Mouse (Mus musculus): ENCODE measurements around the gene Lsm2.

Gene Lsm2

DNA sequence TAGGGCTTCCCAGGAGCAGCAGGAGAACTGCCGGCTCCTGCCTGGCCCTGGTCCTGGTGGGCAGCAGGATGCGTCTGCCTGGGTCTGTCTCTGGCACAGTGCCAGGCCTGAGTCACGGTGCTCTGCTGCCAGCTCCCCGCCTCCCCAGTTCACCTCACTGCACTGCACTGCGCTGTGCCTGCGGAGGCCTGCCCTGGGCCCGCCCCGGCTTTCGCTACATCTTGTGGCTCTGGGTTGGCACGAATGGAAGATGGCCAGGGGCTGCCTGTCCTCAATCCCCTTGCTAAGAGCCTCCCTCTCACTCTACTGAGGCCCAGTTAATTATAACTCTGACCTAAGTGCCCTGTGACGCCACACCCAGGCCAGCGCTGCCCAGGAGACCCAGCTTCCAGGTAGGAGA lies 34.7 kb downstream of the Lsm2 start, which contains the start of gene Vwa7:
Gene Vwa7 (plus strand): TSS at position 204 of the 400 bp plus-strand sequence.
- DNase-seq, result peak; percentile 88 to 90

- peak; percentile 49 to 53 for DNase-seq
These were observed 35.4 kb downstream of the Lsm2 start for GRCm38 (mm10) chr17:35016791-35017705.

DNA sequence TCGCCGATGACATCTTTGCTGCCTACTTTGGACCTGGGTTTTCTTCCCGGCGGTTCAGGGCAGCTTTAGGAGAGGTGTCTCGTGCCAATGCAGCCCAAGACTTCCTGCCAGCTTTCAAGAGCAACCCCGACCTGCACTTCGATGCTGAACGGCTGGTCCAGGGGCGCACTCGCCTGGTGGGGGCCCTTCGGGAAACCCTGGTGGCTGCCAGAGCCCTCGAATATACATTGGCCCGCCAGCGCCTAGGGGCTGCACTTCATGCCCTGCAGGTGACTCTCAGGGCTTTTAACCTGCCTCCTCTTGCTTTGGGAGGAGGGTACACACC lies 36.0 kb downstream of the Lsm2 start:
- peak in 1 of 2 experiments; percentile 28 for DNase-seq

- peak in 1 of 2 experiments; percentile 14 for DNase-seq
These were observed 36.5 kb downstream of the Lsm2 start for GRCm38 (mm10) chr17:35018171-35018570.

DNA sequence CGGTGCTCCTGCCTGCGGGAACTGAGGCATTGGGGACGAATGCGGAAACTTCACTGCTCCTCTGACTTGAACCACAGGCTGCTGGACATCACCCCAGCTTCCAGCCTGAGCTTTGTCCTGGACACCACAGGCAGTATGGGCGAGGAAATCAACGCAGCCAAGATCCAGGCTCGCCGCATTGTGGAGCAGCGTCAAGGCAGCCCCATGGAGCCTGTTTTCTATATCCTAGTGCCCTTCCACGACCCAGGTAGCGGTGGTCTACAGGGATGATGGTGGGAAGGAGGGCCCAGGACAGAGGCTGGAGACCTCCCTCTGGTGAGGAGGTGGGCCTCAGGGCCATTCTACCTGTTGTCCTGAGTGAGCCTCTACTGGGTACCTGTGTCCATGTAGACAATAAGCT lies 38.2 kb downstream of the Lsm2 start:
- peak in 1 of 2 experiments; percentile 14 for DNase-seq

GRCm38 (mm10) chr17:35020551-35020950 lies 38.9 kb downstream of the Lsm2 start:
- DNase-seq, result no peak

GRCm38 (mm10) chr17:35021163-35021808 lies 39.6 kb downstream of the Lsm2 start:
- DNase-seq, result peak; percentile 93 to 98

DNA sequence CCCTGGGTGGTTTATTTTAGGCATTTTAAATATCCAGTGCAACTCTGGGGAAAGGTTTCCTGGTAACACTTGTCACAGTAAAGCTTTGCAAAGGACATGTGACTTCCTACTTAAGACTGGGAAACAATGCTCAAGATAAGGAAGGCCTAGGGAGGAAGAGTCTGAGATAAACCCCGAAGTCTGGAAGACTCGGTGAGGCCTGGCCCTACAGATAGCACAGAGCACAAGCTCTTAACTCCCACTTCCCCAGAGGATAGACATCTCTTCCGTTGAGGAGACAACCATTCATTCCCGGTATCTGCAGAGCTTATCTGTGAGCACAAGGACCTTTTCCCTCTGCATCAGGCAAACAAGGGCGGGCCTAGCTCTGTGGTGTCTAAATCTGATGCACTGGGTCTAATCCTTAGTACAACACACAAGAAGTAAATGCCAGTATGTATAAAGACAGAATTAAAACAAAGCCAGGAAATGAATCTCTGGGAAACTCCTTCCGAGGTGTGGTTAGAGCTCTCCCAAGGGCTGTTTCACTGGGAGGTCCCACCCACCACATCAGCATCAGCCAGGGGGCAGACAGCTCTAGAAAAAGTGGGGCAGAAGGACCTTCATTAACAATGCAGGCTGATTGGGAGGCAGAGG lies 40.3 kb downstream of the Lsm2 start:
- no peak for DNase-seq

GRCm38 (mm10) chr17:35022541-35023060 lies 40.9 kb downstream of the Lsm2 start:
- DNase-seq, result no peak

- DNase-seq, result no peak
These were observed 41.6 kb downstream of the Lsm2 start for GRCm38 (mm10) chr17:35023221-35023620.

DNA sequence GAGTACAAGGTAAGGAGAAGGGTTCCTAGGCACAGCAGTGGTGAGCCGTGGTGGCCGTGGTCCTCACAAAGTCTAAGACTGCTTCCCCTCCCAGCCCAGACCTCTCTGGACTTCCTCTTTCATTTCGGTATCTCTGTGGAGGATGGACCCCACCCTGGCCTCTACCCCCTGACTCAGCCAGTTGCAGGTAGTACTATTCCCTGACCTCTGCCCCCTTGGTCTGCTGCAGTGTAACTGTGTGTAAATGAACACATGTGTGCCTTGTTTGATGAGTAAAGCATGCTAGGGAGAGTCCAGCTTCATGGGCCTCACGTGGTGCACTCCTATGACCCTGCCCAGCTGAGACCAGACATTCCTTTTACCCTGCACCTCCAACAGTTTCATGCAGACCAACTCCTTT lies 42.1 kb downstream of the Lsm2 start:
- DNase-seq, result no peak

DNA sequence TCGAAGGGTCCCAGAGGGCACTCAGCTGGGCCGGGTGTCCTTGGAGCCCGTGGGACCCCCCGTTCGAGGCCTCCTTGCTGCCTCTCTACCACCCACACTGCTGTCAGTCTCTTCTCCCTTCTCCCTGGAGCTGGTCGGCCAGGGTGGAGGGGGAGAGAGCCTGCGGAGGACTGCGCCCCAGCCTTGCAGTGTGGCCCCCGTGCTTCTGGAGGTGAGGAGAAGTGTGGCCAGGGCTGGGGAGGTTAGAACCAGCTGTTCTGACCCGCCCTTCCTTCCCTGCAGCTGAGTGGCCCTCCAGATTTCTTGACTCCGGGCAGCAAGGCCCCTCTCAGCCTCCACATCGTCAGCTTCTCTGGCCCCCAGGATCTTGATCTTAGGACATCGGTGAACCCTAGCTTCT lies 42.6 kb downstream of the Lsm2 start:
- no peak for DNase-seq

- peak in 1 of 2 experiments; percentile 6 for DNase-seq
These were observed 43.2 kb downstream of the Lsm2 start for GRCm38 (mm10) chr17:35024691-35025488.

GRCm38 (mm10) chr17:35026206-35026605 lies 44.5 kb downstream of the Lsm2 start:
- no peak for DNase-seq

- peak; percentile 71 to 81 for DNase-seq
These were observed 45.8 kb downstream of the Lsm2 start, which contains the start of gene Sapcd1 for GRCm38 (mm10) chr17:35027277-35028068. Gene Sapcd1 (minus strand): TSS chr17:35028016.

DNA sequence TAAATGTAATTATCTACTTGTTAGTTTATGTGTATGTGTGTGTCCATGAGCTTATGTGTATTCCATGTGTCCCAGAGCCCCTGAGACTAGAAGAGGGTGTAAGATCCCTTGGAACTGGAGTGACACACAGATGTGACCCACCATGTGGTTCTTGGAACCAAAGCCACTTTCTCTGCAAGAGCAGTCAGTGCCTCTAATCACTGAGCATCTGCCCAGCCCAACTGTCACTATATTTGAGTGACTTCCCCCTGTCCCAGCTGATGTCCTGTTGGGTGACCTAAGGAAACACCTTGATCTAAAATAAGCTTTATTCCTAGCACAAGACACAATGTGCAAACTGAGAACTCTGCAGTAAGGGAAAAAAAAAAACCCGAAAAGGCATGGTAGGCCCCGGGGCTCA lies 46.7 kb downstream of the Lsm2 start:
- peak in 1 of 2 experiments; percentile 45 for DNase-seq

- peak; percentile 33 to 51 for DNase-seq
These were observed 48.2 kb downstream of the Lsm2 start for GRCm38 (mm10) chr17:35029691-35030532.

DNA sequence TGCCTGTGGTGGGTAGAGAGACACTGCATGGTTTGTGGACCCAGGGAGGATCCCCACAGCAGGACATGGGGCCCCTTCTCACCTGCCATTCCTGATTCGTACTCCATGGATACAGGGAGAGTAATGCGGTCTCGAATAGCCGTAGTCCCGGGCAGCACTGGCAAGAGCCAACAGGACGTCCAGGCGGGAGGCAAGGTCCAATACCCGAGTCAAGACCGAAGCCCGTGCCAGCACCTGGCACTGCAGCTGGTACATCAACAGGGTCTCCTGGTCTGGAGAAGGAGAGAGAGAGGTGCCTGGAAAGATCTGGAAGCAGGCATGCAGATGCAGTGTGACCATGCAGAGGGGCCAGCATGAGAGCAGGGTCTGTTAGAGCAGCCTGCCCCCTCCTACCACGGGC lies 49.6 kb downstream of the Lsm2 start:
- peak; percentile 27 to 29 for DNase-seq

DNA sequence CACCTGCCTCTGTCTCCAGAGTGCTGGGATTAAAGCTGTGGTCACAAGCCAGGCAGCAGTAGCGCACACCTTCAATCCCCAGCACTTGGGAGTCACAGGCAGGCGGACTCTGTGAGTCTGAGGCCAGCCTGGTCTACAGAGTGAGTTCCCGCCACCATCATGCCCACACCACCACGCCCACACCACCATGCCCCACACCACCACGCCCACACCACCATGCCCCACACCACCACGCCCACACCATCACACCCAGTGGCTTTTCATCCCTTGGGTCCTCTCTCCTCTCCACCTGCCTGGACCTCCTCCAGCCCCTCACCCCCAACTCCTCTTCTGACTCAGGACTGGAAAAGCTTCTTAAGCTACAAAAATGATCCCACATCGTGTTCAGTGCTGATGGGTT lies 50.2 kb downstream of the Lsm2 start:
- DNase-seq, result no peak

DNA sequence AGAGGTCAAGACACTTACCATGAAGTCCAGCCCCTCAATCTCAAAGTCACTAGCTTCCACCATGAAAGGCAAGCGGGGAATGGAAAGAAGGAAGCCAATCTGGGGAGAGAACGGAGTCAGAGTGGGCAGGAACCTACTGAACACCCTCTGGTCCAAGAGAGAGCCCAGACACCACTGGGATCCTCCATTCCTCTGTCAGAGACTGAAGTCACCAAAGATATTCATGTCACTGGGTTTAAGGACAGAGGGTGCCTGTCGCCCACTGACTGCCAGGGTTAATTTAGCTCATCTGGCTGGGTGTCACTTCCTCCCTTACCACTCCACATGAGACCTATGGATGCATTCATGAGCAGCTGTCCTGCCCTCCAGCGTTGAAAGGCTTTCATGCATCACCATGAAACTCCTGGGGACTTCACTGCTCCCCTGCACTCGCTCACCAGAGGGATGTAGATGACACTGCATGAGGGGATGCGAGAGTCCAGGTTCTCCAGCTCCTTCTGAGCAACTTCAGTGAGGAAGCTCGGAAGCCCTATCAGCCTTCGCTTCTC lies 50.7 kb downstream of the Lsm2 start:
- no peak for DNase-seq
